8 mouse cellular contexts compared by ENCODE assay signal in the genomic region with DNA sequence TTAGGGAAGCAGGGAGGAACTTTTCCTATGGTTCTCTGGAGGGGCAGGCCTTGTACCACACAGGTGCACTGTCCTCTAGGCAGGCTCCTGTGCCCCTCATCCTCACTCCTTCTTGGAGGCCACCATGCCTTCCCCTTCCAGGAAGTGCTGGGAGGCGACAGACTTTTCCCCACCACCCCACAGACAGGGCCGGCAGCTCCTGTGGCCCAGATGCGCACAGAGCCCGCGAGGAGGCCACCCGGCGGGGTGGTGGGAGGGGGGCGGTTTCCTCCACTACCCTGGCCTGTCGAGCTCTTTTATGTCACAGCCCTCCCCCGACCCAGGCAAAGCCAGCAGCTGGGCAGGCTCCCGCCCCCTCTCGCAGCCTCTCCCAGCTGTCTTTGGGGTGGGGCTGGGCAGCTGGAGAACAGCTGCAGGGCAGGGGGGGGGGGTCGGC. TPM values are rescaled to one million over a fixed set of nuclear protein-coding genes. Genes with fewer than 3 reads are reported as not detected.
DNase-seq lines count a peak whose midpoint lies in the region; ATAC-seq and TF ChIP-seq lines count a peak whose summit lies in the region.

No protein-coding gene starts in this region.

- H3K27ac ChIP-seq in lung, embryonic 14.5 days (ENCODE audit: low read depth), result peak overlapping the region; percentile 61
- peak overlapping the region; percentile 74 for H3K27ac ChIP-seq in forebrain, embryonic 12.5 days
- H3K27ac ChIP-seq in thymus, adult 2 months (ENCODE audit: control insufficient read depth, insufficient read depth, low read length), result peak overlapping the region; percentile 89; the same call in 1 of the 2 replicates
- H3K27ac ChIP-seq in layer of hippocampus, adult 2 months, result no peak overlapping the region

- 0% methylated on average over 13 of the region's 13 CpGs for WGBS in lung, embryonic 14.5 days
- WGBS in forebrain, embryonic 12.5 days, result 0% methylated on average over 12 of the region's 13 CpGs
- WGBS in thymus, adult 2 months, result 1% methylated on average over 12 of the region's 13 CpGs

- no peaks in the 10 kb centered on the region for H3K9me3 ChIP-seq in lung, embryonic 14.5 days (ENCODE audit: low read depth, low read length)
- H3K9me3 ChIP-seq in forebrain, embryonic 12.5 days, result no peaks in the 10 kb centered on the region

- peaks cover 27% of the 10 kb centered on the region for H3K4me1 ChIP-seq in lung, embryonic 14.5 days (ENCODE audit: insufficient read depth)
- peaks cover 35% of the 10 kb centered on the region for H3K4me1 ChIP-seq in forebrain, embryonic 12.5 days
- peaks cover 54% of the 10 kb centered on the region for H3K4me1 ChIP-seq in thymus, adult 2 months (replicated peaks; ENCODE audit: control insufficient read depth, insufficient read depth, low read length)

- H3K4me3 ChIP-seq in lung, embryonic 14.5 days (ENCODE audit: low read depth, low read length), result 0 out of 2 replicates have a peak overlapping the region, but pooled peaks have one; percentile 14
- no peak overlapping the region for H3K4me3 ChIP-seq in forebrain, embryonic 12.5 days (replicated peaks)
- peak overlapping the region; percentile 6 for H3K4me3 ChIP-seq in thymus, adult 2 months (ENCODE audit: control insufficient read depth, insufficient read depth, low read length)
- no peak overlapping the region for H3K4me3 ChIP-seq in layer of hippocampus, adult 2 months

- no peak overlapping the region; the same call in 1 of the 2 replicates for H3K9ac ChIP-seq in lung, embryonic 14.5 days
- peak overlapping the region; percentile 53 for H3K9ac ChIP-seq in forebrain, embryonic 12.5 days

- TF ChIP-seq POLR2A in thymus, adult 2 months (IDR thresholded peaks at IDR 0.05; ENCODE audit: control insufficient read depth, extremely low read depth, insufficient read depth, low read length, poor library complexity), result no peak

- H3K36me3 ChIP-seq in lung, embryonic 14.5 days (ENCODE audit: insufficient read depth), result peaks cover 38% of the 10 kb centered on the region
- H3K36me3 ChIP-seq in forebrain, embryonic 12.5 days (replicated peaks), result peaks cover 31% of the 10 kb centered on the region
- H3K36me3 ChIP-seq in thymus, adult 2 months (ENCODE audit: control insufficient read depth, insufficient read depth, low read length), result peaks cover 27% of the 10 kb centered on the region

- no peak for TF ChIP-seq CTCF in lung, embryonic 14.5 days (IDR thresholded peaks at IDR 0.05; ENCODE audit: low read depth)
- 0 out of 2 replicates have a peak, but pooled peaks have one; percentile 22 for TF ChIP-seq CTCF in thymus, adult 2 months (IDR thresholded peaks at IDR 0.05; ENCODE audit: borderline replicate concordance, control insufficient read depth, extremely low read depth, insufficient read depth, low read length, poor library complexity)
- TF ChIP-seq CTCF in layer of hippocampus, adult 2 months (conservative IDR thresholded peaks at IDR 0.05), result no peak

- no peaks in the 10 kb centered on the region for H3K27me3 ChIP-seq in lung, embryonic 14.5 days (ENCODE audit: insufficient read depth, low read length)
- no peaks in the 10 kb centered on the region for H3K27me3 ChIP-seq in forebrain, embryonic 12.5 days
- H3K27me3 ChIP-seq in thymus, adult 2 months (ENCODE audit: control insufficient read depth, insufficient read depth, low read length), result no peaks in the 10 kb centered on the region

- peak; percentile 82 for DNase-seq in lung, embryonic 14.5 days
- no peak for DNase-seq in lung, postnatal 25 days (ENCODE audit: low spot score)
- peak; percentile 65 for DNase-seq in induced T-regulatory cell, adult 2 months (ENCODE audit: low read depth)
- peak; percentile 82 for DNase-seq in thymus, adult 2 months
- DNase-seq in layer of hippocampus, adult 2 months (ENCODE audit: low spot score in 2 of 2), result no peak
- no peak for DNase-seq in right cerebral cortex, postnatal 4 days

- peak; percentile 88 for ATAC-seq in lung, embryonic 14.5 days (ENCODE audit: insufficient read depth)
- ATAC-seq in forebrain, embryonic 12.5 days (ENCODE audit: low FRiP score), result peak; percentile 61
- ATAC-seq in megakaryocyte progenitor cell, adult 5-6 weeks (replicated peaks; ENCODE audit: poor library complexity), result peak; percentile 12; the same call in 1 of the 2 replicates

- peak overlapping the region; percentile 50 for H3K4me2 ChIP-seq in lung, embryonic 14.5 days
- peak overlapping the region; percentile 36 for H3K4me2 ChIP-seq in forebrain, embryonic 12.5 days

RNA-seq across cellular contexts. Expression of gene Trim8, which starts 16.9 kb away (rescaled TPM):
- polyA plus RNA-seq in lung, embryonic 14.5 days (2014; fragmentation: Nextera tagmentation; extraction: Ambion mirVana), result 28.3 and 31.0 TPM in 2 replicates
- polyA plus RNA-seq in forebrain, embryonic 12.5 days (2016; fragmentation: Nextera tagmentation; extraction: Ambion mirVana), result 33.9 and 35.1 TPM in 2 replicates
- 9.7 and 18.0 TPM in 2 replicates for total RNA-seq in megakaryocyte progenitor cell, adult 5-6 weeks (2015)
- 12.8 and 12.9 TPM in 2 replicates for total RNA-seq in megakaryocyte progenitor cell, adult 5-6 weeks (2017)
- polyA plus RNA-seq in thymus, adult 2 months (2012; rRNA removed), result 57.9 and 78.2 TPM in 2 replicates
- 100 to 1,000 TPM in 1 of 2 experiments, 10 to 100 TPM in 1; 99.9 to 108 TPM for total RNA-seq in layer of hippocampus, adult 2 months (2021)

RNA-seq across cellular contexts. Expression of gene Arl3, which starts 54.6 kb away (rescaled TPM):
- polyA plus RNA-seq in lung, embryonic 14.5 days (2014; fragmentation: Nextera tagmentation; extraction: Ambion mirVana), result 78.6 and 85.4 TPM in 2 replicates
- polyA plus RNA-seq in forebrain, embryonic 12.5 days (2016; fragmentation: Nextera tagmentation; extraction: Ambion mirVana), result 216 and 224 TPM in 2 replicates
- 12.5 and 15.6 TPM in 2 replicates for total RNA-seq in megakaryocyte progenitor cell, adult 5-6 weeks (2015)
- 10.2 and 13.4 TPM in 2 replicates for total RNA-seq in megakaryocyte progenitor cell, adult 5-6 weeks (2017)
- polyA plus RNA-seq in thymus, adult 2 months (2012; rRNA removed), result 17.0 and 21.6 TPM in 2 replicates
- total RNA-seq in layer of hippocampus, adult 2 months (2021), result 100 to 1,000 TPM; 122 to 129 TPM

RNA-seq across cellular contexts. Expression of gene Sfxn2, which starts 54.8 kb away (rescaled TPM):
- 22.2 and 24.9 TPM in 2 replicates for polyA plus RNA-seq in lung, embryonic 14.5 days (2014; fragmentation: Nextera tagmentation; extraction: Ambion mirVana)
- 12.2 and 14.6 TPM in 2 replicates for polyA plus RNA-seq in forebrain, embryonic 12.5 days (2016; fragmentation: Nextera tagmentation; extraction: Ambion mirVana)
- total RNA-seq in megakaryocyte progenitor cell, adult 5-6 weeks (2015), result 7.8 and 9.2 TPM in 2 replicates
- total RNA-seq in megakaryocyte progenitor cell, adult 5-6 weeks (2017), result 8.9 and 9.7 TPM in 2 replicates
- polyA plus RNA-seq in thymus, adult 2 months (2012; rRNA removed), result 5.6 and 6.5 TPM in 2 replicates
- 1 to 10 TPM; 7.4 to 8.3 TPM for total RNA-seq in layer of hippocampus, adult 2 months (2021)

Comparison
In these comparisons a context has a peak if more than half of its experiments do, and no peak if none do; other contexts are left out.
1. DNase-seq: peak in lung, embryonic 14.5 days (single experiment), induced T-regulatory cell, adult 2 months (single experiment) and thymus, adult 2 months (single experiment); none in lung, postnatal 25 days (single experiment), layer of hippocampus, adult 2 months (0 of 2) and right cerebral cortex, postnatal 4 days (single experiment).
2. ATAC-seq: peak in every context shown above with its lines; median percentile 88 in lung, embryonic 14.5 days; 61 in forebrain, embryonic 12.5 days; 12 in megakaryocyte progenitor cell, adult 5-6 weeks.
3. H3K4me3 ChIP-seq: peak in lung, embryonic 14.5 days (single experiment) and thymus, adult 2 months (single experiment); none in forebrain, embryonic 12.5 days (single experiment) and layer of hippocampus, adult 2 months (single experiment).